8 mouse cellular contexts compared by ENCODE assay signal in genomic region chr8:3464309-3464708, GRCm38 (mm10). TPM values are rescaled to one million over a fixed set of nuclear protein-coding genes. Genes with fewer than 3 reads are reported as not detected.
DNase-seq lines count a peak whose midpoint lies in the region; ATAC-seq and TF ChIP-seq lines count a peak whose summit lies in the region.

No protein-coding gene starts in this region.

- peaks cover 1% of the 10 kb centered on the region; the same call in 1 of the 2 replicates for H3K36me3 ChIP-seq in intestine, postnatal 0 days (ENCODE audit: control insufficient read depth, insufficient read depth)
- peaks cover 4% of the 10 kb centered on the region; the same call in 1 of the 2 replicates for H3K36me3 ChIP-seq in heart, embryonic 12.5 days

- peaks cover 4% of the 10 kb centered on the region; the same call in 1 of the 2 replicates for H3K4me1 ChIP-seq in intestine, postnatal 0 days (replicated peaks; ENCODE audit: control insufficient read depth, insufficient read depth, low read length)
- 0 out of 2 replicates have a peak, but pooled peaks cover 6% of the 10 kb centered on the region for H3K4me1 ChIP-seq in heart, embryonic 12.5 days (replicated peaks)

- H3K4me2 ChIP-seq in intestine, postnatal 0 days (replicated peaks; ENCODE audit: low read depth) = no peak overlapping the region
- no peak overlapping the region for H3K4me2 ChIP-seq in heart, embryonic 12.5 days

- no peak for DNase-seq in gastrocnemius, adult 2 months
- DNase-seq in gastrocnemius, postnatal 10 days = no peak
- peak; percentile 79 for DNase-seq in A20 (ENCODE audit: low read depth, low spot score)
- DNase-seq in left cerebral cortex, adult 18-20 months (ENCODE audit: low spot score in 2 of 2) = no peak

- peak; percentile 28 for ATAC-seq in activated CD4-positive, CD25-positive, alpha-beta regulatory T cell, adult 4 months
- ATAC-seq in intestine, postnatal 0 days = no peak
- ATAC-seq in megakaryocyte progenitor cell, adult 5-6 weeks (replicated peaks; ENCODE audit: poor library complexity) = peak; percentile 55
- ATAC-seq in heart, embryonic 12.5 days (ENCODE audit: insufficient number of reproducible peaks, low FRiP score) = no peak

- no peak overlapping the region for H3K27ac ChIP-seq in gastrocnemius, adult 2 months
- H3K27ac ChIP-seq in intestine, postnatal 0 days (ENCODE audit: low read depth, low read length) = no peak overlapping the region
- H3K27ac ChIP-seq in heart, embryonic 12.5 days (ENCODE audit: poor library complexity, severe bottlenecking) = no peak overlapping the region

- H3K9ac ChIP-seq in intestine, postnatal 0 days (ENCODE audit: low read depth, low read length) = 0 out of 2 replicates have a peak overlapping the region, but pooled peaks have one; percentile 11
- no peak overlapping the region for H3K9ac ChIP-seq in heart, embryonic 12.5 days

- no peak overlapping the region for H3K4me3 ChIP-seq in gastrocnemius, adult 2 months
- H3K4me3 ChIP-seq in intestine, postnatal 0 days (ENCODE audit: low read depth, low read length) = no peak overlapping the region
- H3K4me3 ChIP-seq in heart, embryonic 12.5 days = no peak overlapping the region

- H3K9me3 ChIP-seq in intestine, postnatal 0 days (ENCODE audit: control insufficient read depth) = no peaks in the 10 kb centered on the region
- no peaks in the 10 kb centered on the region for H3K9me3 ChIP-seq in heart, embryonic 12.5 days (replicated peaks)

- peak; percentile 49 for TF ChIP-seq CTCF in gastrocnemius, adult 2 months (IDR thresholded peaks at IDR 0.05)
- peak; percentile 80 for TF ChIP-seq CTCF in intestine, postnatal 0 days (IDR thresholded peaks at IDR 0.05; ENCODE audit: low read depth)

- WGBS in intestine, postnatal 0 days = 45% methylated on average over 5 of the region's 5 CpGs
- WGBS in heart, embryonic 12.5 days = 55% methylated on average over 5 of the region's 5 CpGs

- intact Hi-C loops in gastrocnemius, adult 2 months (cut with DNase I) = no loop called here

- H3K27me3 ChIP-seq in intestine, postnatal 0 days (replicated peaks; ENCODE audit: control insufficient read depth, insufficient read depth, low read length) = no peaks in the 10 kb centered on the region
- no peaks in the 10 kb centered on the region for H3K27me3 ChIP-seq in heart, embryonic 12.5 days (replicated peaks)

RNA-seq across cellular contexts. Expression of gene Pex11g, which starts 3.2 kb away (rescaled TPM):
- total RNA-seq in gastrocnemius, adult 2 months (2021) = 1 to 10 TPM; 2.3 to 2.6 TPM
- 1 to 10 TPM; 3.0 to 3.6 TPM for total RNA-seq in gastrocnemius, postnatal 10 days (2021)
- 10 to 100 TPM; 10.9 to 15.4 TPM for polyA plus RNA-seq in activated CD4-positive, CD25-positive, alpha-beta regulatory T cell, adult 4 months (2017; shearing (Covaris generic))
- 14.3 and 14.9 TPM in 2 replicates for polyA plus RNA-seq in intestine, postnatal 0 days (2015; fragmentation: Nextera tagmentation; extraction: Ambion mirVana)
- 0.83 and 2.5 TPM in 2 replicates for total RNA-seq in megakaryocyte progenitor cell, adult 5-6 weeks (2015)
- 0.79 and 3.8 TPM in 2 replicates for total RNA-seq in megakaryocyte progenitor cell, adult 5-6 weeks (2017)
- total RNA-seq in left cerebral cortex, adult 18-20 months (2021) = under 1 TPM; 0.33 to 0.77 TPM
- polyA plus RNA-seq in heart, embryonic 12.5 days (2016; fragmentation: Nextera tagmentation; extraction: Ambion mirVana) = 4.9 and 5.1 TPM in 2 replicates

RNA-seq across cellular contexts. Expression of gene Tex45, which starts 6.4 kb away (rescaled TPM):
- total RNA-seq in gastrocnemius, adult 2 months (2021) = not detected
- total RNA-seq in gastrocnemius, postnatal 10 days (2021) = under 1 TPM in 1 of 2 experiments, not detected in 1; 0.14 TPM
- polyA plus RNA-seq in activated CD4-positive, CD25-positive, alpha-beta regulatory T cell, adult 4 months (2017; shearing (Covaris generic)) = not detected
- polyA plus RNA-seq in intestine, postnatal 0 days (2015; fragmentation: Nextera tagmentation; extraction: Ambion mirVana) = not detected in 2 replicates
- 0.17 TPM in 1 of 2 replicates, not detected in the other for total RNA-seq in megakaryocyte progenitor cell, adult 5-6 weeks (2015)
- 0.21 TPM in 1 of 2 replicates, not detected in the other for total RNA-seq in megakaryocyte progenitor cell, adult 5-6 weeks (2017)
- not detected for total RNA-seq in left cerebral cortex, adult 18-20 months (2021)
- not detected in 2 replicates for polyA plus RNA-seq in heart, embryonic 12.5 days (2016; fragmentation: Nextera tagmentation; extraction: Ambion mirVana)

RNA-seq across cellular contexts. Expression of gene Zfp358, which starts 28.6 kb away (rescaled TPM):
- total RNA-seq in gastrocnemius, adult 2 months (2021) = 10 to 100 TPM; 30.8 to 39.3 TPM
- total RNA-seq in gastrocnemius, postnatal 10 days (2021) = 10 to 100 TPM; 16.0 to 18.7 TPM
- 1 to 10 TPM in 1 of 2 experiments, under 1 TPM in 1; 0.97 to 1.0 TPM for polyA plus RNA-seq in activated CD4-positive, CD25-positive, alpha-beta regulatory T cell, adult 4 months (2017; shearing (Covaris generic))
- polyA plus RNA-seq in intestine, postnatal 0 days (2015; fragmentation: Nextera tagmentation; extraction: Ambion mirVana) = 16.5 and 18.1 TPM in 2 replicates
- total RNA-seq in megakaryocyte progenitor cell, adult 5-6 weeks (2015) = 9.3 and 12.3 TPM in 2 replicates
- 4.6 and 7.0 TPM in 2 replicates for total RNA-seq in megakaryocyte progenitor cell, adult 5-6 weeks (2017)
- 10 to 100 TPM; 34.3 to 34.6 TPM for total RNA-seq in left cerebral cortex, adult 18-20 months (2021)
- 34.2 and 36.2 TPM in 2 replicates for polyA plus RNA-seq in heart, embryonic 12.5 days (2016; fragmentation: Nextera tagmentation; extraction: Ambion mirVana)

RNA-seq across cellular contexts. Expression of gene Mcoln1, which starts 35.9 kb away (rescaled TPM):
- 10 to 100 TPM; 23.5 to 24.9 TPM for total RNA-seq in gastrocnemius, adult 2 months (2021)
- total RNA-seq in gastrocnemius, postnatal 10 days (2021) = 10 to 100 TPM; 19.0 to 23.9 TPM
- 10 to 100 TPM; 17.0 to 19.1 TPM for polyA plus RNA-seq in activated CD4-positive, CD25-positive, alpha-beta regulatory T cell, adult 4 months (2017; shearing (Covaris generic))
- polyA plus RNA-seq in intestine, postnatal 0 days (2015; fragmentation: Nextera tagmentation; extraction: Ambion mirVana) = 105 and 123 TPM in 2 replicates
- 13.6 and 20.5 TPM in 2 replicates for total RNA-seq in megakaryocyte progenitor cell, adult 5-6 weeks (2015)
- total RNA-seq in megakaryocyte progenitor cell, adult 5-6 weeks (2017) = 20.1 and 23.0 TPM in 2 replicates
- 10 to 100 TPM; 82.2 to 92.0 TPM for total RNA-seq in left cerebral cortex, adult 18-20 months (2021)
- 52.7 and 53.5 TPM in 2 replicates for polyA plus RNA-seq in heart, embryonic 12.5 days (2016; fragmentation: Nextera tagmentation; extraction: Ambion mirVana)

RNA-seq across cellular contexts. Expression of gene Pnpla6, which starts 50.9 kb away (rescaled TPM):
- 1 to 10 TPM; 8.7 to 9.3 TPM for total RNA-seq in gastrocnemius, adult 2 months (2021)
- total RNA-seq in gastrocnemius, postnatal 10 days (2021) = 10 to 100 TPM; 13.6 to 15.4 TPM
- 10 to 100 TPM; 18.8 to 24.8 TPM for polyA plus RNA-seq in activated CD4-positive, CD25-positive, alpha-beta regulatory T cell, adult 4 months (2017; shearing (Covaris generic))
- polyA plus RNA-seq in intestine, postnatal 0 days (2015; fragmentation: Nextera tagmentation; extraction: Ambion mirVana) = 36.1 and 43.9 TPM in 2 replicates
- 13.8 and 16.8 TPM in 2 replicates for total RNA-seq in megakaryocyte progenitor cell, adult 5-6 weeks (2015)
- total RNA-seq in megakaryocyte progenitor cell, adult 5-6 weeks (2017) = 14.0 and 17.7 TPM in 2 replicates
- total RNA-seq in left cerebral cortex, adult 18-20 months (2021) = 10 to 100 TPM; 66.3 to 76.8 TPM
- polyA plus RNA-seq in heart, embryonic 12.5 days (2016; fragmentation: Nextera tagmentation; extraction: Ambion mirVana) = 21.7 and 23.4 TPM in 2 replicates

Comparison
In these comparisons a context has a peak if more than half of its experiments do, and no peak if none do; other contexts are left out.
1. ATAC-seq: peak in activated CD4-positive, CD25-positive, alpha-beta regulatory T cell, adult 4 months (single experiment) and megakaryocyte progenitor cell, adult 5-6 weeks (single experiment); none in intestine, postnatal 0 days (single experiment) and heart, embryonic 12.5 days (single experiment).